Mouse (Mus musculus): ENCODE results near the gene Myrfl.

GRCm38 (mm10) chr10:116944144-116944543, 47.4 kb upstream of the Myrfl start:
- TF ChIP-seq CTCF (IDR thresholded peaks at IDR 0.05) = peak; percentile 54
- TF ChIP-seq EP300 (IDR thresholded peaks at IDR 0.05) = no peak

Data from lung, postnatal 0 days (tissue).